In the genomic region with DNA sequence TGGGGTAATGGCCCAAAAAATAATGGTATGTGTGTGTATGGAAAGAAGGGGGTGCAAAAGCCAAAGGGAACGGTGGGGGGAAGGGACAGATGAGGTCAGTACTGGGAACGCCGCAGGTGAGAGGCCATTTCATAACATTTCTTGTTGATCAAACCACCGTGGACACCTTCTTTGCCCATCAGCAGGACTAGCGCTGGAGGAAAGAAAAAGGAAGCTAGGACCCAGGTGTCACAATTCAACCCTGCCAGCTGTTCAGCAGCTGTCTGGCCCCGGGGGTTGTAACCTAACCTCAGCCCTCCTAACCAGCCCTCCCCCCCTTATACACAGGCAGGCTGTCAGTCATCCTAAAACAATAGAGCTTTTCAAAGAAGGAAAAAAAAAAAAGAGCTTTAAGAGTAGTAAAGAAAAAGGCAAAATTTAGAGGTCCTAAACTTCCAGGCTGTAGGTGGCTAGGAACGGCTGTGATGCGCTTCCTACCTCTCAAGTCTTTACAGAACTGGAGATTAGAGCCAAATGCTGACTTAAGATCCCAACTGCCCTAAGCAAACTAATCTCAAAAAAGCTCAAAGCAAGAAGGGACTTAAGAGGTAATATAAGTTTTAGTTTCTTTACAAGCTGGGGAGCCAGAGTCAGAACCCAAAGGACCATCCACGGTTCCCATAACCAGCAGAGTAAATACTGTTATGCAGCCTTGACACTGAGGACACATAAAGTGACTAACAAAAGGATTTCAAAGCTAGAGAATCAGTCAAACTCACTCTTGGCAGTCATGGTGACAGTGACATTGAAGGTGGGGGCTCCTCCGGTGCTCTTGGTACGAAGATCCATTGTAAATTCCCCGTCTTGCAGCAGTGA, we compare ENCODE assay signal across 8 mouse cellular contexts. TPM values are rescaled to one million over a fixed set of nuclear protein-coding genes. Genes with fewer than 3 reads are reported as not detected.
DNase-seq lines count a peak whose midpoint lies in the region; ATAC-seq and TF ChIP-seq lines count a peak whose summit lies in the region.

No protein-coding gene starts in this region.

- H3K4me1 ChIP-seq in kidney, embryonic 14.5 days (ENCODE audit: control insufficient read depth, insufficient read depth, low read length) = peaks cover 49% of the 10 kb centered on the region
- H3K4me1 ChIP-seq in MEL (ENCODE audit: control insufficient read depth in 1 of 2, insufficient read depth in 2 of 2, low read length in 2 of 2) = peaks cover 14 to 49% of the 10 kb centered on the region in 2 experiments
- peaks cover 34% of the 10 kb centered on the region for H3K4me1 ChIP-seq in forebrain, embryonic 14.5 days (ENCODE audit: control insufficient read depth, insufficient read depth, low read length)
- H3K4me1 ChIP-seq in liver, embryonic 11.5 days (replicated peaks; ENCODE audit: control insufficient read depth, insufficient read depth, low read length) = peaks cover 63% of the 10 kb centered on the region
- peaks cover 5% of the 10 kb centered on the region for H3K4me1 ChIP-seq in stomach, postnatal 0 days (replicated peaks; ENCODE audit: control insufficient read depth, insufficient read depth)

- 52% methylated on average over 12 of the region's 12 CpGs for WGBS in kidney, embryonic 14.5 days
- 78% methylated on average over 12 of the region's 12 CpGs for WGBS in forebrain, embryonic 14.5 days
- 52% methylated on average over 12 of the region's 12 CpGs for WGBS in liver, embryonic 11.5 days
- WGBS in stomach, postnatal 0 days = 37% methylated on average over 12 of the region's 12 CpGs

- no peak for TF ChIP-seq RAD21 in MEL (IDR thresholded peaks at IDR 0.05; ENCODE audit: low read depth, low read length)

- H3K36me3 ChIP-seq in kidney, embryonic 14.5 days (ENCODE audit: control insufficient read depth, insufficient read depth, low read length) = peaks cover 48% of the 10 kb centered on the region
- peaks cover 17 to 52% of the 10 kb centered on the region in 2 experiments for H3K36me3 ChIP-seq in MEL (ENCODE audit: control insufficient read depth in 1 of 2, insufficient read depth in 2 of 2, low read length in 2 of 2)
- H3K36me3 ChIP-seq in forebrain, embryonic 14.5 days (ENCODE audit: control insufficient read depth, insufficient read depth, low read length) = peaks cover 47% of the 10 kb centered on the region
- peaks cover 34% of the 10 kb centered on the region for H3K36me3 ChIP-seq in liver, embryonic 11.5 days (ENCODE audit: control insufficient read depth, insufficient read depth, low read length)
- peaks cover 14% of the 10 kb centered on the region for H3K36me3 ChIP-seq in stomach, postnatal 0 days (ENCODE audit: control insufficient read depth, insufficient read depth, low read length)

- no peaks in the 10 kb centered on the region for H3K27me3 ChIP-seq in kidney, embryonic 14.5 days (ENCODE audit: control insufficient read depth, insufficient read depth, low read length)
- no peaks in the 10 kb centered on the region for H3K27me3 ChIP-seq in MEL (ENCODE audit: control insufficient read depth in 1 of 2, insufficient read depth in 2 of 2, low read length in 2 of 2)
- no peaks in the 10 kb centered on the region for H3K27me3 ChIP-seq in forebrain, embryonic 14.5 days (replicated peaks; ENCODE audit: control insufficient read depth, insufficient read depth, low read length)
- no peaks in the 10 kb centered on the region for H3K27me3 ChIP-seq in liver, embryonic 11.5 days (replicated peaks; ENCODE audit: control insufficient read depth, insufficient read depth, low read length)
- no peaks in the 10 kb centered on the region for H3K27me3 ChIP-seq in stomach, postnatal 0 days (ENCODE audit: control insufficient read depth, insufficient read depth, low read length)

- peak overlapping the region; percentile 95; the same call in 1 of the 2 replicates for H3K9ac ChIP-seq in kidney, embryonic 14.5 days (ENCODE audit: low read depth, low read length)
- peak overlapping the region; percentile 99 for H3K9ac ChIP-seq in MEL (ENCODE audit: control insufficient read depth, low read depth, low read length, poor library complexity, severe bottlenecking)
- peak overlapping the region; percentile 37 for H3K9ac ChIP-seq in forebrain, embryonic 14.5 days (ENCODE audit: low read length)
- H3K9ac ChIP-seq in liver, embryonic 11.5 days (ENCODE audit: low read depth, low read length) = peak overlapping the region; percentile 100
- H3K9ac ChIP-seq in stomach, postnatal 0 days (ENCODE audit: low read length) = peak overlapping the region; percentile 99; the same call in 1 of the 2 replicates

- H3K4me3 ChIP-seq in kidney, embryonic 14.5 days (ENCODE audit: low read length) = peak overlapping the region; percentile 93
- peak overlapping the region; percentile 96 to 98 for H3K4me3 ChIP-seq in MEL (ENCODE audit: control insufficient read depth in 1 of 2, insufficient read depth in 1 of 2, low read depth in 2 of 2, low read length in 2 of 2)
- peak overlapping the region; percentile 100 for H3K4me3 ChIP-seq in forebrain, embryonic 14.5 days (ENCODE audit: low read depth, low read length)
- H3K4me3 ChIP-seq in liver, embryonic 11.5 days (ENCODE audit: low read depth, low read length) = peak overlapping the region; percentile 100
- peak overlapping the region; percentile 100 for H3K4me3 ChIP-seq in stomach, postnatal 0 days (ENCODE audit: low read depth, low read length)

- TF ChIP-seq POLR2A in MEL (IDR thresholded peaks at IDR 0.05; ENCODE audit: control insufficient read depth in 1 of 2, insufficient read depth in 1 of 2, low read depth in 1 of 2, low read length in 2 of 2, poor library complexity in 1 of 2) = no peak; a peak in 1 of 4 replicates

- H3K27ac ChIP-seq in kidney, embryonic 14.5 days (ENCODE audit: low read depth, low read length) = peak overlapping the region; percentile 99; the same call in 1 of the 2 replicates
- peak overlapping the region; percentile 73 for H3K27ac ChIP-seq in MEL (ENCODE audit: control insufficient read depth, low read depth, low read length)
- H3K27ac ChIP-seq in forebrain, embryonic 14.5 days (ENCODE audit: low read depth, low read length) = no peak overlapping the region
- peak overlapping the region; percentile 100 for H3K27ac ChIP-seq in liver, embryonic 11.5 days (ENCODE audit: low read depth, low read length)
- H3K27ac ChIP-seq in stomach, postnatal 0 days (replicated peaks) = peak overlapping the region; percentile 67

- DNase-seq in kidney, adult 11 months = no peak
- peak; percentile 55 for DNase-seq in MEL (ENCODE audit: low read depth, low spot score)
- no peak for DNase-seq in forebrain, embryonic 14.5 days (ENCODE audit: low spot score)
- DNase-seq in liver, embryonic 11.5 days (ENCODE audit: low spot score) = no peak
- DNase-seq in stomach, postnatal 0 days (ENCODE audit: low spot score) = no peak
- DNase-seq in frontal cortex, postnatal 36 days (ENCODE audit: low spot score in 2 of 2) = no peak
- DNase-seq in gastrocnemius, postnatal 4 days (ENCODE audit: low spot score in 2 of 2) = no peak

- no peaks in the 10 kb centered on the region for H3K9me3 ChIP-seq in kidney, embryonic 14.5 days (ENCODE audit: control insufficient read depth, low read length)
- no peaks in the 10 kb centered on the region for H3K9me3 ChIP-seq in MEL (replicated peaks; ENCODE audit: insufficient read depth, low read length)
- no peaks in the 10 kb centered on the region for H3K9me3 ChIP-seq in forebrain, embryonic 14.5 days (replicated peaks; ENCODE audit: control insufficient read depth, low read length)
- H3K9me3 ChIP-seq in liver, embryonic 11.5 days (ENCODE audit: control insufficient read depth, low read length) = no peaks in the 10 kb centered on the region
- no peaks in the 10 kb centered on the region for H3K9me3 ChIP-seq in stomach, postnatal 0 days (ENCODE audit: control insufficient read depth, low read length)

- peaks cover 76% of the 10 kb centered on the region for H3K79me2 ChIP-seq in MEL (ENCODE audit: control insufficient read depth, insufficient read depth, low read length, poor library complexity)

- peak overlapping the region; percentile 71 for H3K4me2 ChIP-seq in kidney, embryonic 14.5 days (replicated peaks; ENCODE audit: low read depth, low read length)
- peak overlapping the region; percentile 91 for H3K4me2 ChIP-seq in forebrain, embryonic 14.5 days (ENCODE audit: low read length)
- H3K4me2 ChIP-seq in liver, embryonic 11.5 days = peak overlapping the region; percentile 92
- peak overlapping the region; percentile 90 for H3K4me2 ChIP-seq in stomach, postnatal 0 days (replicated peaks; ENCODE audit: low read depth)

- no peak; a peak in 1 of 4 replicates for TF ChIP-seq EP300 in MEL (IDR thresholded peaks at IDR 0.05; ENCODE audit: low read depth in 1 of 2, low read length in 2 of 2)
- no peak for TF ChIP-seq EP300 in stomach, postnatal 0 days (optimal IDR thresholded peaks at IDR 0.05)

- ATAC-seq in kidney, embryonic 14.5 days (ENCODE audit: low FRiP score, low TSS enrichment) = no peak
- ATAC-seq in forebrain, embryonic 14.5 days = no peak
- no peak for ATAC-seq in liver, embryonic 11.5 days (replicated peaks; ENCODE audit: low FRiP score)
- ATAC-seq in stomach, postnatal 0 days (ENCODE audit: low FRiP score, low TSS enrichment) = no peak

- no peak for TF ChIP-seq CTCF in MEL (IDR thresholded peaks at IDR 0.05 in 2 of 3, conservative IDR thresholded peaks at IDR 0.05 in 1 of 3; ENCODE audit: control insufficient read depth in 1 of 3, insufficient read depth in 1 of 3, low read depth in 2 of 3, low read length in 3 of 3, poor library complexity in 1 of 3, severe bottlenecking in 1 of 3)
- TF ChIP-seq CTCF in stomach, postnatal 0 days (IDR thresholded peaks at IDR 0.05; ENCODE audit: low read depth) = no peak

RNA-seq across cellular contexts. Expression of a gene that starts 2.2 kb away (rescaled TPM):
- polyA plus RNA-seq in kidney, embryonic 14.5 days (2014; fragmentation: Nextera tagmentation; extraction: Ambion mirVana) = 1,900 and 2,186 TPM in 2 replicates
- total RNA-seq in MEL (2012; rRNA removed) = 1,332 and 1,356 TPM in 2 replicates
- 1,000 to 10,000 TPM; 2,392 to 5,980 TPM for polyA plus RNA-seq in MEL (2012; ENCODE audit: insufficient read depth in 1 of 2, insufficient read length in 2 of 2, low read depth in 1 of 2, low replicate concordance in 2 of 2, missing spikeins in 1 of 2)
- 793 and 798 TPM in 2 replicates for polyA plus RNA-seq in forebrain, embryonic 14.5 days (2014; fragmentation: Nextera tagmentation; extraction: Ambion mirVana)
- polyA plus RNA-seq in liver, embryonic 11.5 days (2014; fragmentation: Nextera tagmentation; extraction: Ambion mirVana) = 2,285 and 2,367 TPM in 2 replicates
- 1,446 and 1,550 TPM in 2 replicates for polyA plus RNA-seq in stomach, postnatal 0 days (2015; fragmentation: Nextera tagmentation; extraction: Ambion mirVana)
- total RNA-seq in gastrocnemius, postnatal 4 days (2021) = 100 to 1,000 TPM; 620 to 621 TPM

RNA-seq across cellular contexts. Expression of a gene that starts 4.7 kb away (rescaled TPM):
- 22.4 and 26.8 TPM in 2 replicates for polyA plus RNA-seq in kidney, embryonic 14.5 days (2014; fragmentation: Nextera tagmentation; extraction: Ambion mirVana)
- total RNA-seq in MEL (2012; rRNA removed) = 12.9 and 14.2 TPM in 2 replicates
- 10 to 100 TPM in 1 of 2 experiments, not detected in 1; 16.8 TPM for polyA plus RNA-seq in MEL (2012; ENCODE audit: insufficient read depth in 1 of 2, insufficient read length in 2 of 2, low read depth in 1 of 2, low replicate concordance in 2 of 2, missing spikeins in 1 of 2)
- 5.7 and 5.9 TPM in 2 replicates for polyA plus RNA-seq in forebrain, embryonic 14.5 days (2014; fragmentation: Nextera tagmentation; extraction: Ambion mirVana)
- 19.8 and 20.1 TPM in 2 replicates for polyA plus RNA-seq in liver, embryonic 11.5 days (2014; fragmentation: Nextera tagmentation; extraction: Ambion mirVana)
- 9.6 and 10.8 TPM in 2 replicates for polyA plus RNA-seq in stomach, postnatal 0 days (2015; fragmentation: Nextera tagmentation; extraction: Ambion mirVana)
- total RNA-seq in gastrocnemius, postnatal 4 days (2021) = 1,000 to 10,000 TPM; 4,042 to 4,361 TPM

RNA-seq across cellular contexts. Expression of a gene that starts 5.0 kb away (rescaled TPM):
- polyA plus RNA-seq in kidney, embryonic 14.5 days (2014; fragmentation: Nextera tagmentation; extraction: Ambion mirVana) = 153 and 171 TPM in 2 replicates
- total RNA-seq in MEL (2012; rRNA removed) = 96.3 and 104 TPM in 2 replicates
- polyA plus RNA-seq in MEL (2012; ENCODE audit: insufficient read depth in 1 of 2, insufficient read length in 2 of 2, low read depth in 1 of 2, low replicate concordance in 2 of 2, missing spikeins in 1 of 2) = 100 to 1,000 TPM; 114 to 145 TPM
- 165 and 190 TPM in 2 replicates for polyA plus RNA-seq in forebrain, embryonic 14.5 days (2014; fragmentation: Nextera tagmentation; extraction: Ambion mirVana)
- polyA plus RNA-seq in liver, embryonic 11.5 days (2014; fragmentation: Nextera tagmentation; extraction: Ambion mirVana) = 115 and 126 TPM in 2 replicates
- 120 and 121 TPM in 2 replicates for polyA plus RNA-seq in stomach, postnatal 0 days (2015; fragmentation: Nextera tagmentation; extraction: Ambion mirVana)
- 100 to 1,000 TPM; 222 TPM for total RNA-seq in gastrocnemius, postnatal 4 days (2021)

RNA-seq across cellular contexts. Expression of a gene that starts 5.2 kb away (rescaled TPM):
- polyA plus RNA-seq in kidney, embryonic 14.5 days (2014; fragmentation: Nextera tagmentation; extraction: Ambion mirVana) = 83.0 and 109 TPM in 2 replicates
- 30.4 and 31.4 TPM in 2 replicates for total RNA-seq in MEL (2012; rRNA removed)
- 10 to 100 TPM in 1 of 2 experiments, not detected in 1; 44.4 TPM for polyA plus RNA-seq in MEL (2012; ENCODE audit: insufficient read depth in 1 of 2, insufficient read length in 2 of 2, low read depth in 1 of 2, low replicate concordance in 2 of 2, missing spikeins in 1 of 2)
- 105 and 118 TPM in 2 replicates for polyA plus RNA-seq in forebrain, embryonic 14.5 days (2014; fragmentation: Nextera tagmentation; extraction: Ambion mirVana)
- 113 and 114 TPM in 2 replicates for polyA plus RNA-seq in liver, embryonic 11.5 days (2014; fragmentation: Nextera tagmentation; extraction: Ambion mirVana)
- 62.8 and 70.5 TPM in 2 replicates for polyA plus RNA-seq in stomach, postnatal 0 days (2015; fragmentation: Nextera tagmentation; extraction: Ambion mirVana)
- 10 to 100 TPM; 43.5 to 44.0 TPM for total RNA-seq in gastrocnemius, postnatal 4 days (2021)

RNA-seq across cellular contexts. Expression of a gene that starts 13.3 kb away (rescaled TPM):
- 0.29 and 0.35 TPM in 2 replicates for polyA plus RNA-seq in kidney, embryonic 14.5 days (2014; fragmentation: Nextera tagmentation; extraction: Ambion mirVana)
- total RNA-seq in MEL (2012; rRNA removed) = 0.98 and 1.6 TPM in 2 replicates
- 1 to 10 TPM in 1 of 2 experiments, not detected in 1; 5.0 TPM for polyA plus RNA-seq in MEL (2012; ENCODE audit: insufficient read depth in 1 of 2, insufficient read length in 2 of 2, low read depth in 1 of 2, low replicate concordance in 2 of 2, missing spikeins in 1 of 2)
- 0.17 and 0.22 TPM in 2 replicates for polyA plus RNA-seq in forebrain, embryonic 14.5 days (2014; fragmentation: Nextera tagmentation; extraction: Ambion mirVana)
- 15.3 and 16.4 TPM in 2 replicates for polyA plus RNA-seq in liver, embryonic 11.5 days (2014; fragmentation: Nextera tagmentation; extraction: Ambion mirVana)
- 0.06 and 0.07 TPM in 2 replicates for polyA plus RNA-seq in stomach, postnatal 0 days (2015; fragmentation: Nextera tagmentation; extraction: Ambion mirVana)
- total RNA-seq in gastrocnemius, postnatal 4 days (2021) = under 1 TPM; 0.32 to 0.39 TPM

Comparison
In these comparisons a context has a peak if more than half of its experiments do, and no peak if none do; other contexts are left out.
1. H3K9ac ChIP-seq: peak in every context shown above with its lines; median percentile 100 in liver, embryonic 11.5 days; 99 in MEL; 99 in stomach, postnatal 0 days; 95 in kidney, embryonic 14.5 days; 37 in forebrain, embryonic 14.5 days.